Mouse (Mus musculus) CH12.LX (cell line): ENCODE measurements at regions not wholly inside any gene's neighbourhood (a gene's known extent, or its start where the extent isn't known, plus 50 kb on each side); places are given as distances from the start of the nearest gene placed in this dataset.

Experiments used
- DNase-seq: peaks from one replicate; pipeline ENCODE4 v3.0.0-alpha.2; 2013; ENCODE audit errors: extremely low read depth
- H3K27ac ChIP-seq: 2 replicates; pipeline ENCODE4 v1.5.1; 2012; ENCODE audit warnings: low read depth, mild to moderate bottlenecking, control low read depth, moderate library complexity; ENCODE audit not compliant: insufficient read depth
- H3K27me3 ChIP-seq: replicated peaks from 2 replicates; pipeline ENCODE3; 2012; ENCODE audit warnings: inconsistent platforms
- H3K36me3 ChIP-seq, 2 experiments: replicated peaks in 1 of 2; 2 replicates each; pipeline versions ENCODE3 to v1.6.1; 2012; ENCODE audit warnings: inconsistent platforms in 1 of 2, low read length in 1 of 2, mild to moderate bottlenecking in 1 of 2, mixed read lengths in 1 of 2, moderate library complexity in 1 of 2; ENCODE audit not compliant: control insufficient read depth in 1 of 2, insufficient read depth in 1 of 2
- H3K4me1 ChIP-seq, 2 experiments: 2 replicates each; pipeline ENCODE4 v1.6.1; 2012; ENCODE audit warnings: inconsistent platforms in 1 of 2, moderate library complexity in 1 of 2; ENCODE audit not compliant: insufficient read depth in 2 of 2, control insufficient read depth in 1 of 2
- H3K4me2 ChIP-seq: 2 replicates; pipeline ENCODE4 v1.6.1; 2012; ENCODE audit warnings: low read depth, mild to moderate bottlenecking, control low read depth; ENCODE audit not compliant: poor library complexity, insufficient read depth, severe bottlenecking
- H3K4me3 ChIP-seq, 3 experiments: fragments of 150-350 bp in 1 of 3; sonication (generic) in 1 of 3; replicated peaks in 1 of 3; 2 replicates each; pipeline versions ENCODE3 to v1.5.1; 2011 to 2012; ENCODE audit warnings: low read depth in 2 of 3, low read length in 2 of 3, mild to moderate bottlenecking in 2 of 3, moderate library complexity in 2 of 3, control low read depth in 1 of 3, improper control_type of control experiment in 1 of 3, inconsistent platforms in 1 of 3, mixed read lengths in 1 of 3; ENCODE audit not compliant: poor library complexity in 1 of 3
- H3K79me2 ChIP-seq: replicated peaks from 2 replicates; pipeline ENCODE4 v1.6.1; 2012; ENCODE audit warnings: mild to moderate bottlenecking, moderate library complexity; ENCODE audit not compliant: control insufficient read depth, poor library complexity, insufficient read depth, severe bottlenecking; ENCODE audit errors: extremely low read depth
- H3K9ac ChIP-seq: 2 replicates; pipeline ENCODE4 v1.6.1; 2012; ENCODE audit warnings: low read depth, mild to moderate bottlenecking, control low read depth, moderate library complexity; ENCODE audit not compliant: insufficient read depth
- H3K9me3 ChIP-seq: replicated peaks from 2 replicates; pipeline ENCODE3; 2012; ENCODE audit warnings: low read length, inconsistent platforms, mixed read lengths
- CHD2 ChIP-seq: IDR thresholded peaks from 2 replicates; pipeline ENCODE4 v1.6.1; 2011; ENCODE audit warnings: low read length, improper control_type of control experiment
- E2F4 ChIP-seq: IDR thresholded peaks from 2 replicates; pipeline ENCODE4 v1.6.1; 2011; ENCODE audit warnings: low read depth, low read length, improper control_type of control experiment; ENCODE audit not compliant: insufficient replicate concordance
- EP300 ChIP-seq: IDR thresholded peaks from 2 replicates; pipeline ENCODE4 v1.6.1; 2011; ENCODE audit warnings: low read length, improper control_type of control experiment
- ETS1 ChIP-seq: conservative IDR thresholded peaks from 2 replicates; pipeline ENCODE4 v1.6.1; 2012; ENCODE audit warnings: low read depth, mild to moderate bottlenecking, inconsistent platforms, low read length, improper control_type of control experiment, moderate library complexity
- JUN ChIP-seq: IDR thresholded peaks from 2 replicates; pipeline ENCODE4 v1.6.1; 2011; ENCODE audit warnings: low read depth, mild to moderate bottlenecking, low read length, improper control_type of control experiment, moderate library complexity; ENCODE audit not compliant: insufficient read depth
- KAT2A ChIP-seq: IDR thresholded peaks from 2 replicates; pipeline ENCODE4 v1.6.1; 2012; ENCODE audit warnings: low read length, improper control_type of control experiment, inconsistent platforms; ENCODE audit not compliant: insufficient replicate concordance
- MAFK ChIP-seq: IDR thresholded peaks from 2 replicates; pipeline ENCODE4 v1.6.1; 2011; ENCODE audit warnings: low read length, improper control_type of control experiment; ENCODE audit not compliant: insufficient replicate concordance
- MAX ChIP-seq: IDR thresholded peaks from 2 replicates; pipeline ENCODE4 v1.6.1; 2011; ENCODE audit warnings: low read length, improper control_type of control experiment
- MEF2A ChIP-seq: IDR thresholded peaks from 2 replicates; pipeline ENCODE4 v1.6.1; 2014; ENCODE audit warnings: low read depth, mild to moderate bottlenecking, inconsistent platforms, low read length, improper control_type of control experiment, borderline replicate concordance
- MYC ChIP-seq: IDR thresholded peaks from 2 replicates; pipeline ENCODE4 v1.6.1; 2011; ENCODE audit warnings: low read depth, mild to moderate bottlenecking, improper control_type of control experiment, low read length
- NELFE ChIP-seq: IDR thresholded peaks from 2 replicates; pipeline ENCODE4 v1.6.1; 2011; ENCODE audit warnings: low read depth, low read length, improper control_type of control experiment
- PAX5 ChIP-seq: IDR thresholded peaks from 2 replicates; pipeline ENCODE4 v1.6.1; 2012; ENCODE audit warnings: low read length, inconsistent platforms, mixed read lengths
- POLR2A ChIP-seq: IDR thresholded peaks from 2 replicates; pipeline ENCODE4 v1.6.1; 2011; ENCODE audit warnings: low read depth, mild to moderate bottlenecking, improper control_type of control experiment, low read length
- RAD21 ChIP-seq: IDR thresholded peaks from 2 replicates; pipeline ENCODE4 v1.6.1; 2011; ENCODE audit warnings: low read depth, mild to moderate bottlenecking, low read length, improper control_type of control experiment, moderate library complexity
- RCOR1 ChIP-seq: conservative IDR thresholded peaks from 2 replicates; pipeline ENCODE4 v1.6.1; 2012; ENCODE audit warnings: low read depth, mild to moderate bottlenecking, inconsistent platforms, low read length, improper control_type of control experiment
- SIN3A ChIP-seq: IDR thresholded peaks from 2 replicates; pipeline ENCODE4 v1.6.1; 2012; ENCODE audit warnings: low read length, improper control_type of control experiment, inconsistent platforms
- SMC3 ChIP-seq: IDR thresholded peaks from 2 replicates; pipeline ENCODE4 v1.6.1; 2011; ENCODE audit warnings: low read depth, low read length, improper control_type of control experiment
- TBP ChIP-seq: conservative IDR thresholded peaks from 2 replicates; pipeline ENCODE4 v1.6.1; 2011; ENCODE audit warnings: low read depth, low read length, improper control_type of control experiment
- TCF12 ChIP-seq: IDR thresholded peaks from 2 replicates; pipeline ENCODE4 v1.6.1; 2014; ENCODE audit warnings: low read depth, mild to moderate bottlenecking, inconsistent platforms, low read length, improper control_type of control experiment
- UBTF ChIP-seq: IDR thresholded peaks from 2 replicates; pipeline ENCODE4 v1.6.1; 2012; ENCODE audit warnings: low read depth, mild to moderate bottlenecking, inconsistent platforms, low read length, improper control_type of control experiment, moderate library complexity
- ZC3H11A ChIP-seq: IDR thresholded peaks from 2 replicates; pipeline ENCODE4 v1.6.1; 2012; ENCODE audit warnings: low read depth, mild to moderate bottlenecking, inconsistent platforms, low read length, improper control_type of control experiment
- ZMIZ1 ChIP-seq: IDR thresholded peaks from 2 replicates; pipeline ENCODE4 v1.6.1; 2012; ENCODE audit warnings: low read depth, mild to moderate bottlenecking, inconsistent platforms, low read length, improper control_type of control experiment
- dilution Hi-C: fragments of 300-500 bp; cut with MboI; formaldehyde crosslinking; loops from 2 replicates; pipeline ENCODE4 v1.14.3; 2020; ENCODE audit warnings: low sequenced_read_pairs; ENCODE audit not compliant: extremely low pct_unique_long_range_greater_than_20kb, extremely low pct_ligation_motif_present
- in situ Hi-C: fragments of 300-500 bp; cut with MboI; formaldehyde crosslinking; loops from 3 replicates; pipeline ENCODE4 v1.14.3; 2019; ENCODE audit warnings: low sequenced_read_pairs, low pct_ligation_motif_present, low pct_unique_long_range_greater_than_20kb, mixed read lengths

GRCm38 (mm10) chr17:66271906-66272305 lies 148.6 kb downstream of the Ddx11 start:
- H3K4me3 ChIP-seq = no peak overlapping the region
- no peaks in the 10 kb centered on the region for H3K4me1 ChIP-seq
- H3K4me2 ChIP-seq = no peak overlapping the region
- no peak for DNase-seq
- H3K9me3 ChIP-seq = peaks cover 25% of the 10 kb centered on the region
- no peak overlapping the region for H3K9ac ChIP-seq
- TF ChIP-seq ZMIZ1 (no peak), ETS1 (no peak), ZC3H11A (no peak), RAD21 (no peak), UBTF (no peak), TCF12 (no peak), RCOR1 (no peak), MAFK (no peak), POLR2A (no peak), E2F4 (no peak), MEF2A (no peak), JUN (no peak), NELFE (no peak), MAX (no peak), CHD2 (no peak), TBP (no peak), EP300 (no peak)
- TF ChIP-seq, all 38 proteins: peak for 0
- Histone ChIP-seq H3K27me3 (no peaks in the 10 kb centered on the region), H3K36me3 (no peaks in the 10 kb centered on the region), H3K27ac (no peak overlapping the region), H3K79me2 (no peaks in the 10 kb centered on the region)
- in situ Hi-C loops (no loop called here), dilution Hi-C loops (no loop called here)

GRCm38 (mm10) chr17:66276778-66277177 lies 153.5 kb downstream of the Ddx11 start:
- Histone ChIP-seq H3K9me3 (peaks cover 37% of the 10 kb centered on the region), H3K36me3 (no peaks in the 10 kb centered on the region), H3K4me1 (no peaks in the 10 kb centered on the region), H3K4me3 (no peak overlapping the region), H3K27ac (no peak overlapping the region), H3K4me2 (no peak overlapping the region), H3K9ac (no peak overlapping the region), H3K27me3 (no peaks in the 10 kb centered on the region), H3K79me2 (no peaks in the 10 kb centered on the region)
- dilution Hi-C loops = no loop called here
- no peak for DNase-seq
- in situ Hi-C loops = no loop called here
- TF ChIP-seq NELFE (no peak), RCOR1 (no peak), PAX5 (no peak), KAT2A (no peak), MYC (no peak), ETS1 (no peak), MAX (no peak), ZMIZ1 (no peak), RAD21 (no peak), SIN3A (no peak), CHD2 (no peak), SMC3 (no peak), UBTF (no peak), MAFK (no peak)
